Mouse (Mus musculus) olfactory bulb, adult 2 months (tissue): ENCODE measurements at regions not wholly inside any gene's neighbourhood (a gene's known extent, or its start where the extent isn't known, plus 50 kb on each side); places are given as distances from the start of the nearest gene placed in this dataset.

Experiments used
- CTCF ChIP-seq: fragments of 200-500 bp; IDR thresholded peaks from 2 replicates; pipeline ENCODE4 v1.5.1; 2012; ENCODE audit warnings: low read depth, mild to moderate bottlenecking, low read length, moderate library complexity; ENCODE audit not compliant: insufficient read depth
- POLR2A ChIP-seq: fragments of 200-500 bp; IDR thresholded peaks from 2 replicates; pipeline ENCODE4 v1.6.1; 2012; ENCODE audit warnings: mild to moderate bottlenecking, low read depth, low read length, moderate library complexity; ENCODE audit not compliant: insufficient read depth

- TF ChIP-seq CTCF (no peak), POLR2A (no peak)
Observed at GRCm38 (mm10) chrX:50619919-50620318, 191.6 kb upstream of the Olfr1324 start.
